Mouse (Mus musculus): ENCODE results near the gene Gar1. TPM values are rescaled to one million over a fixed set of nuclear protein-coding genes. Genes with fewer than 3 reads are reported as not detected.

Gar1 gene
- polyA plus RNA-seq (2015; fragmentation: Nextera tagmentation; extraction: Ambion mirVana), result 63.1 and 65.7 TPM in 2 replicates

GRCm38 (mm10) chr3:129831035-129831568 lies at the start of gene Gar1:
Gar1 (minus strand) TSS chr3:129831396.
- Histone ChIP-seq H3K4me1 (peaks cover 18% of the 10 kb centered on the region), H3K9me3 (replicated peaks) (no peaks in the 10 kb centered on the region), H3K27me3 (0 out of 2 replicates have a peak, but pooled peaks cover 5% of the 10 kb centered on the region), H3K36me3 (ENCODE audit: poor library complexity, severe bottlenecking) (peaks cover 22% of the 10 kb centered on the region; the same call in 1 of the 2 replicates), H3K9ac (peak within 1 kb of the TSS; percentile 80), H3K4me3 (peak within 1 kb of the TSS; percentile 96), H3K27ac (peak within 1 kb of the TSS; percentile 88), H3K4me2 (peak within 1 kb of the TSS; percentile 77)
- ATAC-seq, result peak; percentile 96
- WGBS, result 0% methylated on average over 60 of the region's 60 CpGs

- Histone ChIP-seq H3K36me3 (ENCODE audit: poor library complexity, severe bottlenecking) (no peaks in the 10 kb centered on the region), H3K9me3 (replicated peaks) (no peaks in the 10 kb centered on the region), H3K4me3 (peak overlapping the region; percentile 67), H3K27ac (no peak overlapping the region), H3K4me2 (peak overlapping the region; percentile 86), H3K27me3 (no peaks in the 10 kb centered on the region), H3K9ac (no peak overlapping the region), H3K4me1 (peaks cover 11% of the 10 kb centered on the region)
- WGBS, result 70% methylated on average over 2 of the region's 2 CpGs
- ATAC-seq, result no peak
Measured at GRCm38 (mm10) chr3:129879913-129880312, 48.7 kb upstream of the Gar1 start.

GRCm38 (mm10) chr3:129879131-129879757 lies 48.0 kb upstream of the Gar1 start:
- Histone ChIP-seq H3K27ac (no peak overlapping the region), H3K4me3 (peak overlapping the region; percentile 67), H3K27me3 (no peaks in the 10 kb centered on the region), H3K9me3 (replicated peaks) (no peaks in the 10 kb centered on the region), H3K36me3 (ENCODE audit: poor library complexity, severe bottlenecking) (no peaks in the 10 kb centered on the region), H3K4me2 (peak overlapping the region; percentile 86), H3K4me1 (peaks cover 11% of the 10 kb centered on the region), H3K9ac (peak overlapping the region; percentile 75)
- under 1% methylated on average over 24 of the region's 25 CpGs for WGBS
- peak; percentile 61 for ATAC-seq

- H3K4me3 ChIP-seq, result peak within 1 kb of the TSS; percentile 67
- peak within 1 kb of the TSS; percentile 73 for H3K27ac ChIP-seq
- no peaks in the 10 kb centered on the region for H3K9me3 ChIP-seq (replicated peaks)
- H3K9ac ChIP-seq, result peak within 1 kb of the TSS; percentile 75
- no peaks in the 10 kb centered on the region for H3K36me3 ChIP-seq (ENCODE audit: poor library complexity, severe bottlenecking)
- H3K4me2 ChIP-seq, result peak within 1 kb of the TSS; percentile 86
- no peaks in the 10 kb centered on the region for H3K27me3 ChIP-seq
- peaks cover 11% of the 10 kb centered on the region for H3K4me1 ChIP-seq
- peak; percentile 94 for ATAC-seq
- WGBS, result under 1% methylated on average over 44 of the region's 66 CpGs
Measured at GRCm38 (mm10) chr3:129878405-129879021, 47.3 kb upstream of the Gar1 start, which contains the start of gene Pla2g12a. Pla2g12a (plus strand) TSS chr3:129878606.

DNA sequence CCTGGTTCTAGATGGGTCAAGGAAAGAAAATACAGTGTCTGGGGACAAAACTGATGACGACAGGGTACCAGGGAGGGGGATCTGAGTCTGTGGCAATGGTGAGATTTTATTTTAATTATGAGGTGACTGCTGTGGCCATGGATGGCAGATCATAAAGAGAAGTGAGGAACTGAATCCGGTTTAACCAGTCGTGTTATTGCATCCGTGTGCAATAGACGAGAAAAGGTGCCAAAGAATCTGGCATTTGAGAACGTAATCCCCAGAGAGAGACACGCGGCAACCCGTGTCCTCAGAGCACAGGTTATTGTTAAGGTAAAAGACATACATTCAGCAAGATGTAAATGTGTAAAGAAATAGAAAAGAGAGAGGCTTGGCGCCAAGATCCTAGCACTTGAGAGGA lies 46.1 kb upstream of the Gar1 start:
- Histone ChIP-seq H3K27me3 (no peaks in the 10 kb centered on the region), H3K36me3 (ENCODE audit: poor library complexity, severe bottlenecking) (no peaks in the 10 kb centered on the region), H3K4me2 (no peak overlapping the region), H3K4me3 (no peak overlapping the region), H3K9me3 (replicated peaks) (no peaks in the 10 kb centered on the region), H3K9ac (no peak overlapping the region), H3K4me1 (peaks cover 11% of the 10 kb centered on the region), H3K27ac (no peak overlapping the region)
- no peak for ATAC-seq
- WGBS, result 91% methylated on average over 10 of the region's 10 CpGs

GRCm38 (mm10) chr3:129863698-129864097 lies 32.5 kb upstream of the Gar1 start:
- no peak overlapping the region for H3K27ac ChIP-seq
- no peaks in the 10 kb centered on the region for H3K4me1 ChIP-seq
- no peak overlapping the region for H3K4me3 ChIP-seq
- no peaks in the 10 kb centered on the region for H3K36me3 ChIP-seq (ENCODE audit: poor library complexity, severe bottlenecking)
- H3K4me2 ChIP-seq, result no peak overlapping the region
- ATAC-seq, result no peak
- H3K9me3 ChIP-seq (replicated peaks), result 0 out of 2 replicates have a peak, but pooled peaks cover 4% of the 10 kb centered on the region
- WGBS, result 53% methylated on average over 14 of the region's 14 CpGs
- H3K9ac ChIP-seq, result no peak overlapping the region
- no peaks in the 10 kb centered on the region for H3K27me3 ChIP-seq

DNA sequence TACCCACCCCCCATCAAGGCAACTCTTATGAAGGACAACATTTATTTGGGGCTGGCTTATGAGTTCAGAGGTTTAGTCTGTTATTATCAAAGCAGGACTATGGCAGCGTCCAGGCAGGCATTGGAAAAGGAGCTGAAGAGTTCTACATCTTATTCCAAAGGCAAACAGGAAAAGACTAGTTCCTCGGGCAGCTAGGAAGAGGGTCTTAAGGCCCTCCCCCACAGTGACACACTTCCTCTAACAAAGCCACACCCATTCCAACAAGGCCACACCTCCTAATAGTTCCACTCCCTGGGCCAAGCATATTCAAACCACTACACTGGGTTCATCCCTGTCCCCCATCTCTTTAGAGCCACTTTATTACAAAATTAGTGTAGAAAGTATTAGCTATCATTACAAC lies 31.4 kb upstream of the Gar1 start:
- Histone ChIP-seq H3K4me1 (no peaks in the 10 kb centered on the region), H3K36me3 (ENCODE audit: poor library complexity, severe bottlenecking) (no peaks in the 10 kb centered on the region), H3K9ac (no peak overlapping the region), H3K27ac (no peak overlapping the region), H3K27me3 (no peaks in the 10 kb centered on the region), H3K9me3 (replicated peaks) (peaks cover 9% of the 10 kb centered on the region; the same call in 1 of the 2 replicates), H3K4me2 (no peak overlapping the region), H3K4me3 (no peak overlapping the region)
- no peak for ATAC-seq
- 88% methylated on average over 2 of the region's 2 CpGs for WGBS

DNA sequence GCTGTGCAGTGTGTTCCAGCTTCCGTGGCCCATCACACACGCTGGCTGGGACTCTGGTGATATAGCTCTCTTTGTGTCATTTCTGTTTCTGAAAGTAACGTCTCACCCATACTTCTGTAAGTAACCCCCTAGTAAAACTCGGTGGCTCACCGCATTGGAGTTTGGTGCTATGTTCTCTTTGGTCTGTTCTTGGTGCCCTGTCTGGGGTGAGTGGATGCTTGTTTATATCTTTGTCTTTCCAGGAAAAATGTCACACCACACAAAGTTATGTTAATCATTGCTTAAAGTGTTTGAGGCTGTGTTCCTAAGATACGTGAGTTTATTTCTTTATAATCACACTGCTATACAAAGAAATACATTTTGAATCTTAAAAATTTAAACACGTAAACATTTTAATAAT lies 15.7 kb upstream of the Gar1 start:
- Histone ChIP-seq H3K27me3 (no peaks in the 10 kb centered on the region), H3K27ac (no peak overlapping the region), H3K4me3 (no peak overlapping the region), H3K9ac (no peak overlapping the region), H3K4me1 (no peaks in the 10 kb centered on the region), H3K9me3 (replicated peaks) (no peaks in the 10 kb centered on the region), H3K4me2 (no peak overlapping the region), H3K36me3 (ENCODE audit: poor library complexity, severe bottlenecking) (no peaks in the 10 kb centered on the region)
- ATAC-seq, result no peak
- WGBS, result 89% methylated on average over 7 of the region's 7 CpGs

GRCm38 (mm10) chr3:129845868-129846267 lies 14.7 kb upstream of the Gar1 start:
- H3K27me3 ChIP-seq, result no peaks in the 10 kb centered on the region
- no peaks in the 10 kb centered on the region for H3K4me1 ChIP-seq
- no peak overlapping the region for H3K27ac ChIP-seq
- no peak overlapping the region for H3K4me3 ChIP-seq
- H3K36me3 ChIP-seq (ENCODE audit: poor library complexity, severe bottlenecking), result no peaks in the 10 kb centered on the region
- ATAC-seq, result no peak
- 92% methylated on average over 2 of the region's 2 CpGs for WGBS
- no peaks in the 10 kb centered on the region for H3K9me3 ChIP-seq (replicated peaks)
- no peak overlapping the region for H3K9ac ChIP-seq
- no peak overlapping the region for H3K4me2 ChIP-seq

GRCm38 (mm10) chr3:129838017-129838416 lies 6.8 kb upstream of the Gar1 start:
- Histone ChIP-seq H3K27ac (no peak overlapping the region), H3K27me3 (0 out of 2 replicates have a peak, but pooled peaks cover 5% of the 10 kb centered on the region), H3K4me3 (no peak overlapping the region), H3K4me1 (no peaks in the 10 kb centered on the region), H3K9me3 (replicated peaks) (no peaks in the 10 kb centered on the region), H3K4me2 (no peak overlapping the region), H3K9ac (no peak overlapping the region), H3K36me3 (ENCODE audit: poor library complexity, severe bottlenecking) (no peaks in the 10 kb centered on the region)
- 60% methylated on average over 6 of the region's 7 CpGs for WGBS
- ATAC-seq, result no peak

DNA sequence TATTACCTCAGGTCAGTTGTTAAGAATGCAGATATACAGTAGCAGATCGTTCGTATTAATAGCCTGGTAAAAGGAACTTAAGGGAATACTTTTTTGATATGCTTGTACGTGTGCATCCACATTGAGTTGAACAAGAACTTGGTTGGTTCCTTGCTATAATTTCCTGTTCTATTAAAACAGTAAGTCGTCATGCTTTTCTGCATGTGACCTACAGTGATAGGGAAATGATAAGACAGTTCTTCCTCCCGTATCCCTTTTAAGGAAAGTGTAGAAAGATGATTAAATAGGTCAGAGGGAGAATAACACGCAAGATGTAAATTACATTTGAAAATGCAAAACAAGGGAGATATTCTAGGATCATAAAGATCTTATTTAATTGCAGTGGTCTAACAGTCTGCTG lies 5.8 kb upstream of the Gar1 start:
- no peak for ATAC-seq
- H3K4me3 ChIP-seq, result no peak overlapping the region
- 93% methylated on average over 6 of the region's 6 CpGs for WGBS
- H3K27me3 ChIP-seq, result 0 out of 2 replicates have a peak, but pooled peaks cover 5% of the 10 kb centered on the region
- no peaks in the 10 kb centered on the region for H3K9me3 ChIP-seq (replicated peaks)
- no peaks in the 10 kb centered on the region for H3K4me1 ChIP-seq
- no peak overlapping the region for H3K27ac ChIP-seq
- no peak overlapping the region for H3K9ac ChIP-seq
- no peaks in the 10 kb centered on the region for H3K36me3 ChIP-seq (ENCODE audit: poor library complexity, severe bottlenecking)
- H3K4me2 ChIP-seq, result no peak overlapping the region

DNA sequence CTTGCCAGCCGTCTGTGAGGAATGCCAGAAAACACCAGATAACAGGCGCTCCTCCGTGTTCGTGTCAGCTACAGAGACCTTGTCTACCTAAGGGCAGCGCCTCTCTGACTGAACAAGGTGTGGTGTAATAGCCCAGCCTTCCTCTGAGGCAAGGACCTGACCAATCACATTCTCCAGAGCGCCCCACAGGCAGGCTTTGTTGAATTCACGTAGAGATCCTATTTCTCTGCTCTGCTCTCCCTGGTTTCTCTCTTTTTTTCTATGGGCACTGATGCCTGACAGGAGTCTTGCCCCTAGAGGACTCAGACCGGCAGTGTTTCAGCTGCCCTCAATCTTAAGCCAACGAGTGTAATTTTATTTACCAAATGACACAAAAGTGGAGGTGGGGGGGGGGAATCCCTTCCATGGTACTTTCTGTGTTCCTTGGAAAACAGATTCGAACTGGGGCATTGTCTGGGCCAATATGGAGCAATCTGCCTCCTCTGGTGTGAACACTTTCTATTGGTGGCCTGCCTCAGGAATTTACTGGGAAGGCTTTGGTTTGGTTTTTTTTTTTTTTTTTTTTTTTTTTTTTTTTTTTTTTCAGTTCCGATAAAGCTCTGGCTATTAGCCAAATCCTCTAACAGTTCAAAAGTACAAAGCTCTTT lies 5.0 kb upstream of the Gar1 start:
- 14% methylated on average over 11 of the region's 11 CpGs for WGBS
- H3K9ac ChIP-seq, result no peak overlapping the region
- H3K4me3 ChIP-seq, result no peak overlapping the region
- no peaks in the 10 kb centered on the region for H3K9me3 ChIP-seq (replicated peaks)
- H3K36me3 ChIP-seq (ENCODE audit: poor library complexity, severe bottlenecking), result no peaks in the 10 kb centered on the region
- no peak for ATAC-seq
- no peaks in the 10 kb centered on the region; the same call in 1 of the 2 replicates for H3K4me1 ChIP-seq
- H3K27ac ChIP-seq, result no peak overlapping the region
- no peak overlapping the region for H3K4me2 ChIP-seq
- H3K27me3 ChIP-seq, result 0 out of 2 replicates have a peak, but pooled peaks cover 5% of the 10 kb centered on the region
